Mouse (Mus musculus): Measurements from ENCODE around the gene Plxna1. TPM values are rescaled to one million over a fixed set of nuclear protein-coding genes. Genes with fewer than 3 reads are reported as not detected.
A peak's percentile ranks its signal among the peaks of the same experiment; 100 is the strongest.

Gene Plxna1
- polyA plus RNA-seq, 1 experiment from 2014 or later, result 76.4 TPM

DNA sequence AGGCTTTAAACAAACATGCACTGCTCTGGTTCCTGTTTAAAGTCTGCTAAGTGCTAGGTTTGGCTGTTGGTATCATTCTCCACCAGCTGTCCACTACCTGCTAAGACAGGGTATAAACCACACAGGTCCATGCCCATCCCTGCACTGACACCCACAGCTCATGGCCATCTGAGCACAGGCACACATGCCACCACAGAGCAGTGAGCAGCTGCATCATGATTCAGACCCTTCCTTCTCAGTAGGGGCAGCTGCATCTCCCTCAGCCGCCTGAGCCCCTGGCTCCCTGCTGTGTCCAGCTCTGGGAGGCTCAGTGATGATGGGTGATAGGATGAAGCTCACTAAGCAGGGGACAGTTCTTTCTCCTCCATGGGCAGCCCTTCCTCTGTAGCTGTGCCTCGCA, 15.8 kb upstream of the Plxna1 start:
- H3K4me3 ChIP-seq (replicated peaks; ENCODE audit: low read depth, low read length), result no peak overlapping the region
- no peak overlapping the region for H3K4me2 ChIP-seq (ENCODE audit: low read length)
- no peaks in the 10 kb centered on the region for H3K4me1 ChIP-seq (ENCODE audit: control insufficient read depth, insufficient read depth, low read length)
- DNase-seq (no peak), ATAC-seq (ENCODE audit: low FRiP score, low TSS enrichment) (no peak)
- H3K27ac ChIP-seq (replicated peaks; ENCODE audit: low read depth, low read length), result no peak overlapping the region
- H3K36me3 ChIP-seq (ENCODE audit: control insufficient read depth, insufficient read depth, low read length), result no peaks in the 10 kb centered on the region
- WGBS, result 59% methylated on average over 2 of the region's 2 CpGs
- H3K27me3 ChIP-seq (ENCODE audit: control insufficient read depth, insufficient read depth, low read length), result no peaks in the 10 kb centered on the region
- no peak overlapping the region for H3K9ac ChIP-seq (replicated peaks; ENCODE audit: low read length)
- H3K9me3 ChIP-seq (ENCODE audit: control insufficient read depth, low read length), result no peaks in the 10 kb centered on the region

DNA sequence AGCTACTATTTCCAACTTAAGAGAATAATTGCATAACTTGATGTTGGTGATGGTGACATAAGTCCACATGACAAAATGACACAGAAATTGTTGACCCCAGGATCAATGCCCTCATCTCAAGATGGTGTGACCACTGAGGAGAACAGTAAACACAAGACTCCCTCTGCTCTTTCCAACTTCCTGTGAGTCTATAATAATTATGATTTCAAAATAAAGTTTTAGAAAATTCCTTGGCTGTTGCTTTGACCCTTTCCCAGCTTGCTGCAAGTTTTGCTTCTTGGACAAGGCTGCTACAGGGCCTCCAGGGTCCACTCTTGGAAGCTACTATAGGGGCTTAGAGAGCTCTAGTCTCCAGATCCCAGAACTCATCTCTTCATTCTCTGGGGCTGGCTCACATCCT, 6.4 kb upstream of the Plxna1 start:
- H3K9ac ChIP-seq (replicated peaks; ENCODE audit: low read length), result no peak overlapping the region
- H3K4me3 ChIP-seq (replicated peaks; ENCODE audit: low read depth, low read length), result no peak overlapping the region
- peaks cover 6% of the 10 kb centered on the region for H3K9me3 ChIP-seq (ENCODE audit: control insufficient read depth, low read length)
- DNase-seq (no peak), ATAC-seq (ENCODE audit: low FRiP score, low TSS enrichment) (no peak)
- no peaks in the 10 kb centered on the region for H3K36me3 ChIP-seq (ENCODE audit: control insufficient read depth, insufficient read depth, low read length)
- no peaks in the 10 kb centered on the region for H3K27me3 ChIP-seq (ENCODE audit: control insufficient read depth, insufficient read depth, low read length)
- H3K27ac ChIP-seq (replicated peaks; ENCODE audit: low read depth, low read length), result no peak overlapping the region
- no peak overlapping the region for H3K4me2 ChIP-seq (ENCODE audit: low read length)
- no peaks in the 10 kb centered on the region for H3K4me1 ChIP-seq (ENCODE audit: control insufficient read depth, insufficient read depth, low read length)

DNA sequence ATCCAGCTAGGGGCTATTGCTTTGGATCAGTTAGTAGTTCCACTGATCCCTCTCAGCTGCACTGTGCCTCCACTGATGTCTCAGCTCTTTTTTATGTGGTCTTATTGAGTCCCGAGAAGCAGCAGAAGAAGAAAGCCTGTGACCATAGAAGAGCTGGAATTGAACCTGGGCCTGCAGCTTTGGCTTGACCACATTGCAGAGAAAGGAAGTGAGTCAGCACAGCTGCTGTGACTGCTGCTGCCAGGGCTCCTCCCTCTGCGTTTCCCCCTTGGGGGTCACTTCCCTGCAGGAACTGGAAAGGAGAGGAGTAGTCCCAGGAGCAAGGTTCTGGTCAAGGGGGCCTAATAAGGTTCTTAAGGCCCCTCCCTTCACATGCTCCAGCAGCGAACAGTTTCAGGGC, 1.9 kb upstream of the Plxna1 start:
- peaks cover 25% of the 10 kb centered on the region for H3K4me1 ChIP-seq (ENCODE audit: control insufficient read depth, insufficient read depth, low read length)
- DNase-seq (no peak), ATAC-seq (ENCODE audit: low FRiP score, low TSS enrichment) (no peak)
- H3K4me3 ChIP-seq (replicated peaks; ENCODE audit: low read depth, low read length), result no peak overlapping the region
- H3K36me3 ChIP-seq (ENCODE audit: control insufficient read depth, insufficient read depth, low read length), result no peaks in the 10 kb centered on the region
- H3K9ac ChIP-seq (replicated peaks; ENCODE audit: low read length), result no peak overlapping the region
- WGBS, result 87% methylated on average over 3 of the region's 3 CpGs
- H3K27ac ChIP-seq (replicated peaks; ENCODE audit: low read depth, low read length), result no peak overlapping the region
- H3K4me2 ChIP-seq (ENCODE audit: low read length), result no peak overlapping the region
- no peaks in the 10 kb centered on the region for H3K27me3 ChIP-seq (ENCODE audit: control insufficient read depth, insufficient read depth, low read length)
- H3K9me3 ChIP-seq (ENCODE audit: control insufficient read depth, low read length), result peaks cover 6% of the 10 kb centered on the region

DNA sequence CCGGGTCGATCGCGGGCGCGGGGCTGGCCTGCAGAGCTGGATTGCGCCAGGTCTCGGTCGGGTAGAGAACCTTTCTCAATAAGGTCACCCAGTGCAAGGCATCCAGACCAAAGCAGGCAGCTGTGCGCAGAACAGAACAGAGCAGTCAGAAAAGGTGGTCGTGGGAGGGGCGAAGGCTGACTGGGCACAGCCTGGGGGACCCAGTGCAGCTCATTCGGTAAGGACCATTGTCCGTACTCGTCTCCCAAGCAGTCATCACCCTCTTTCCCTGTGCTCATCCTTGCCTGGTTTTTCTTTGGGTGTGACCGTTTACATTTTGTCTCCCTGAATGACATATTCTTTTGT, 659 bp upstream of the Plxna1 start:
- 3% methylated on average over 16 of the region's 16 CpGs for WGBS
- Histone ChIP-seq H3K36me3 (ENCODE audit: control insufficient read depth, insufficient read depth, low read length) (no peaks in the 10 kb centered on the region), H3K27me3 (ENCODE audit: control insufficient read depth, insufficient read depth, low read length) (no peaks in the 10 kb centered on the region), H3K27ac (replicated peaks; ENCODE audit: low read depth, low read length) (peak overlapping the region; percentile 72), H3K9me3 (ENCODE audit: control insufficient read depth, low read length) (peaks cover 6% of the 10 kb centered on the region), H3K4me2 (ENCODE audit: low read length) (peak overlapping the region; percentile 76), H3K4me3 (replicated peaks; ENCODE audit: low read depth, low read length) (peak overlapping the region; percentile 100), H3K9ac (replicated peaks; ENCODE audit: low read length) (peak overlapping the region; percentile 99), H3K4me1 (ENCODE audit: control insufficient read depth, insufficient read depth, low read length) (peaks cover 38% of the 10 kb centered on the region)
- ATAC-seq (ENCODE audit: low FRiP score, low TSS enrichment), result no peak
- no peak for DNase-seq

DNA sequence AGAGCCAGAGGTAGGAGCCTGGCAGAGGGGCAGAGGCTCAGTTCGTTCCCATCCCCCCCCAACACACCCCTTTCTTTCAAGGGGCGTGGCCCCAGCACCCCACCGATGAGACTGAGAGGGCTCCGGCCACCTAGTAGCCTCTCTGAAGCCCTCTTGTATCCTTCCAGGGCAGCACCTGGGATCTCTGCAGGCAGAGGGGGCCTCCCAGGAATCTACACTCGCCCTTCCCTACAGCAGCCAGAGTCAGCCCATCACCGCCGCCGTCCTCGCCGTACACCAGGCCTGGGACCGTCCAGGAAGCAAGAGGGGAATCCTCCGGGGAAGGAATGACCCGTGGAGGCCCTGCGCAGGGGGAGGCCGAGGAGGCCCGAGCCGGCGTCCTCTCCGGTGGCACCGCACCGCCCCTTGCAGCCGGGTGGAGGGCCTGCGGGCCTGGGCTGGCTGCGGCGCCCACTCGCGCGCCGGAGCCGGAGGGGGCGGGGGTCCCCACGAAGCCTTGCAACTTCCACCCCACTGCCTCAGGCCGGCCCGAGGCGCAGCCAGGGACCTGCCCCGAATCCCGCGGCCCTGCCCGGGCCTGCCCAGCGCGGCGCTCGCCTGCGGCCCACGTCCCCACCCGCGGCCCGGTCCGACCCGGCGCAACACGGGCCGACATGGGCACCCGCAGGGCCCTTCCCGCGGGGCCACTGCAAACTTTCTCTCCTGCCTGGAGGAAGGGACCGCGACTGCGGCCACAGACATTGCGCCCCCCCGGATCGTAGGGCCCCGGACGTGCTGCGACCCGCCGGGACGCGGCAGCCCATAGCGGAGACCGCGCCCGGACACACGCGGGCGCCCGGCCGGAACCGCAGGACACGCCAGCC, 771 bp downstream of the Plxna1 start:
- DNase-seq (peak; percentile 70), ATAC-seq (ENCODE audit: low FRiP score, low TSS enrichment) (peak; percentile 41)
- peak overlapping the region; percentile 76 for H3K4me2 ChIP-seq (ENCODE audit: low read length)
- H3K36me3 ChIP-seq (ENCODE audit: control insufficient read depth, insufficient read depth, low read length), result peaks cover 8% of the 10 kb centered on the region
- H3K4me1 ChIP-seq (ENCODE audit: control insufficient read depth, insufficient read depth, low read length), result peaks cover 47% of the 10 kb centered on the region
- WGBS, result under 1% methylated on average over 75 of the region's 80 CpGs
- peak overlapping the region; percentile 100 for H3K4me3 ChIP-seq (replicated peaks; ENCODE audit: low read depth, low read length)
- H3K9ac ChIP-seq (replicated peaks; ENCODE audit: low read length), result peak overlapping the region; percentile 99
- H3K27ac ChIP-seq (replicated peaks; ENCODE audit: low read depth, low read length), result peak overlapping the region; percentile 87
- H3K9me3 ChIP-seq (ENCODE audit: control insufficient read depth, low read length), result no peaks in the 10 kb centered on the region
- H3K27me3 ChIP-seq (ENCODE audit: control insufficient read depth, insufficient read depth, low read length), result no peaks in the 10 kb centered on the region

DNA sequence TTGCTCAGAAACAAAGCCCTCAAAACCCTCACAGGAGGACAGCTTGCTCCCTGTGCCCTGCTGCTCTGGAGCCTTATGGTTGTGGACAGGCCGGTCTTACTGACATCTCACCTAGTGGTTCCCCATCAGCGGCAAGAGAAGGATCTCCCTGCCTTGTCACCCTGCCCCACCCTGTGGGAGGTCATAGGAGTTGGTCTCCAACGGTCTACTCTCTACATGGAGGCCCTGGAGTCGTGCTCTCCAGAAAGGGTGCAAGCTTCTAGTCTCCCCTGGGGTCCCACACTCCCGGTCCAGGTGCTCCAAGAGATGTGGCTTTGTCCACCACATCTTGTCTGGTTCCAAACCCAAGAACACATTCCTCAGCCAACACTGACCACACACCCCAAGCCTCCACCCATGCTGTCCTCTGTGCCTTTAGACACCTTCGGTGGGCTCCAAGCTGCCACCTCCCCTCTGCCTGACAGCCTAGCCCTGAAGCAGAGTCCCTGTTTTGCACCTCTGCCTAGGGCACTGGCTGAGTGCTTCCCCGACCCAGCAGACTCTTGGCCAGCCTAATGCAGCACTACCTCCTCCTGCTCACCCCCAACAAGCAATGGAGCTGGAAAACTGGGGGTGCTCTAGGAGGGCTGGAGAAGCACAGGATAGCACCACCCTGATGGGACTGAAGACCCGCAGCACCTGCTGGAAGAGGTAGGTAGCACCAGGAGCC, 1.6 kb downstream of the Plxna1 start:
- Histone ChIP-seq H3K27ac (replicated peaks; ENCODE audit: low read depth, low read length) (peak overlapping the region; percentile 87), H3K9me3 (ENCODE audit: control insufficient read depth, low read length) (no peaks in the 10 kb centered on the region), H3K27me3 (ENCODE audit: control insufficient read depth, insufficient read depth, low read length) (no peaks in the 10 kb centered on the region), H3K9ac (replicated peaks; ENCODE audit: low read length) (peak overlapping the region; percentile 99), H3K4me3 (replicated peaks; ENCODE audit: low read depth, low read length) (peak overlapping the region; percentile 100), H3K36me3 (ENCODE audit: control insufficient read depth, insufficient read depth, low read length) (peaks cover 16% of the 10 kb centered on the region), H3K4me2 (ENCODE audit: low read length) (peak overlapping the region; percentile 76), H3K4me1 (ENCODE audit: control insufficient read depth, insufficient read depth, low read length) (peaks cover 55% of the 10 kb centered on the region)
- 32% methylated on average over 8 of the region's 8 CpGs for WGBS
- ATAC-seq (ENCODE audit: low FRiP score, low TSS enrichment) (no peak), DNase-seq (no peak)

DNA sequence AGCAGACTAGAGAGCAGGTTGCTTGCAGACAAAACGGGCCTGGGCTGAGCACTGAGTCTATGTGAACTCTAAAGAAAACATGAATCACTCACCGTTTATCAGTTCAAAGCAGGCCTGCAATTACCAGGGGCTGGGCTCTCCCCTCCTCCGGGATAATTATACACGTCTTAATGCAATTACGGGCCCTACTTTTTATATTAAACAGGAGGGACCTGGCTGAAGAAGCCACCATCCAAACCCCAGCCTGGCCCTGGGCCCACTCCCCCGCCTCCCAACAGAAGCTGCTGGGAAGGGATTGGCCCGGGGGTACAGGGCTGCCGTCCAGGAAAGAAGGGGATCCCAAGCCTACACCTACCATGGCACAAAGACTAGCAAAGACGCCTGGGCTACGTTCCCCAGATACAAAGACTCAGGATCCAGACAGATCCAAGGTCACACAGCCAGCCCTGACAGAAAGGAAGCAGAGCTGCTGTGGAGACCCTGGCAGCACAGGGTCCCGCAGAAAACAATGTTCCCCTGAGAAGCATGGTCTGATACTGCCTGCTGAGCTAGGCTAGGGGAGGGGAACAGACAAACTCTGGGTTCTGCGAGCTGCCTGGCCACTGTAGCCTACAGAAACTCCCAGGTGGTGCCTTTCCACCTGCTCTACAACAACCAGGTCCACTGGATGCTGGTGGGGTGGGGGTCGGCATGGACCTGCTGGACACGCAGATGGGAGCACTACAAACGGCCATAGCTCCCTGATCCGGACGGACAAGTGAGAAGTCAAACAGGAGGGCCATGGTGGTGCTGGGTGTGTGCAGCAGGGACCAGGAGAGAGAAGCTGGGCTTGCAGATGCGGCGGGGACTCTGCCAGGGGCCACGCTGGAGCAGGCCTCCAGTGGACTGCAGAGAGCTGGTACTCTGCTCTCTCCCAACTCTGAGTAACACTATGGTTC, 2.4 kb downstream of the Plxna1 start:
- H3K4me2 ChIP-seq (ENCODE audit: low read length), result peak overlapping the region; percentile 76
- H3K27ac ChIP-seq (replicated peaks; ENCODE audit: low read depth, low read length), result peak overlapping the region; percentile 43
- peaks cover 64% of the 10 kb centered on the region for H3K4me1 ChIP-seq (ENCODE audit: control insufficient read depth, insufficient read depth, low read length)
- 41% methylated on average over 20 of the region's 20 CpGs for WGBS
- DNase-seq (peak; percentile 33), ATAC-seq (ENCODE audit: low FRiP score, low TSS enrichment) (no peak)
- H3K4me3 ChIP-seq (replicated peaks; ENCODE audit: low read depth, low read length), result peak overlapping the region; percentile 100
- H3K36me3 ChIP-seq (ENCODE audit: control insufficient read depth, insufficient read depth, low read length), result peaks cover 24% of the 10 kb centered on the region
- peak overlapping the region; percentile 99 for H3K9ac ChIP-seq (replicated peaks; ENCODE audit: low read length)
- H3K9me3 ChIP-seq (ENCODE audit: control insufficient read depth, low read length), result no peaks in the 10 kb centered on the region
- H3K27me3 ChIP-seq (ENCODE audit: control insufficient read depth, insufficient read depth, low read length), result no peaks in the 10 kb centered on the region

DNA sequence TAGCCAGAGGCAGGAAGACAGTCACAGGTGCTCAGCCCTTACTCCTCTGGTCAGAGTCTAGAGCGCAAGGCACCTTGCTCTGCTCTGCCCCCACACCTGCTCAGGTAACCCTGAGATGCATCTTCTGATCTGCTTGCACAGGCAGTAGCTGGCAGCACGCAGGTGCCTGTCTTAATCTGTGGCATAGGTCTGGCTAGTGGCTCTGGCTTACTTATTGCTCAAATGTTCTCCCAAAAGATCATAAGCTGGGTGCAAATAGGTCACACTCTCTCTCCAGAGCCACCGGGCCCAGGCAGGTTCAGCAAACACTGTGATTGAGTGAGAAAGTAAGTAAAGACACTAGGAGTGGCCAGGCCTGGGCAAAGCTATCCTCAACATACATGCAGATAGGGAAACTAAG, 3.2 kb downstream of the Plxna1 start:
- peak overlapping the region; percentile 43; the same call in 1 of the 2 replicates for H3K27ac ChIP-seq (replicated peaks; ENCODE audit: low read depth, low read length)
- peaks cover 33% of the 10 kb centered on the region for H3K36me3 ChIP-seq (ENCODE audit: control insufficient read depth, insufficient read depth, low read length)
- H3K9ac ChIP-seq (replicated peaks; ENCODE audit: low read length), result peak overlapping the region; percentile 99; the same call in 1 of the 2 replicates
- peak overlapping the region; percentile 76 for H3K4me2 ChIP-seq (ENCODE audit: low read length)
- H3K4me1 ChIP-seq (ENCODE audit: control insufficient read depth, insufficient read depth, low read length), result peaks cover 72% of the 10 kb centered on the region
- no peak for DNase-seq
- ATAC-seq (ENCODE audit: low FRiP score, low TSS enrichment), result no peak
- no peaks in the 10 kb centered on the region for H3K27me3 ChIP-seq (ENCODE audit: control insufficient read depth, insufficient read depth, low read length)
- no peaks in the 10 kb centered on the region for H3K9me3 ChIP-seq (ENCODE audit: control insufficient read depth, low read length)
- 75% methylated on average over 3 of the region's 3 CpGs for WGBS
- peak overlapping the region; percentile 100 for H3K4me3 ChIP-seq (replicated peaks; ENCODE audit: low read depth, low read length)

Measured in midbrain, embryonic 14.5 days (tissue).